Mouse (Mus musculus): ENCODE data around the gene Ttc28. TPM values are rescaled to one million over a fixed set of nuclear protein-coding genes. Genes with fewer than 3 reads are reported as not detected.

Ttc28 gene
- polyA plus RNA-seq, 1 experiment, result 5.5 TPM

DNA sequence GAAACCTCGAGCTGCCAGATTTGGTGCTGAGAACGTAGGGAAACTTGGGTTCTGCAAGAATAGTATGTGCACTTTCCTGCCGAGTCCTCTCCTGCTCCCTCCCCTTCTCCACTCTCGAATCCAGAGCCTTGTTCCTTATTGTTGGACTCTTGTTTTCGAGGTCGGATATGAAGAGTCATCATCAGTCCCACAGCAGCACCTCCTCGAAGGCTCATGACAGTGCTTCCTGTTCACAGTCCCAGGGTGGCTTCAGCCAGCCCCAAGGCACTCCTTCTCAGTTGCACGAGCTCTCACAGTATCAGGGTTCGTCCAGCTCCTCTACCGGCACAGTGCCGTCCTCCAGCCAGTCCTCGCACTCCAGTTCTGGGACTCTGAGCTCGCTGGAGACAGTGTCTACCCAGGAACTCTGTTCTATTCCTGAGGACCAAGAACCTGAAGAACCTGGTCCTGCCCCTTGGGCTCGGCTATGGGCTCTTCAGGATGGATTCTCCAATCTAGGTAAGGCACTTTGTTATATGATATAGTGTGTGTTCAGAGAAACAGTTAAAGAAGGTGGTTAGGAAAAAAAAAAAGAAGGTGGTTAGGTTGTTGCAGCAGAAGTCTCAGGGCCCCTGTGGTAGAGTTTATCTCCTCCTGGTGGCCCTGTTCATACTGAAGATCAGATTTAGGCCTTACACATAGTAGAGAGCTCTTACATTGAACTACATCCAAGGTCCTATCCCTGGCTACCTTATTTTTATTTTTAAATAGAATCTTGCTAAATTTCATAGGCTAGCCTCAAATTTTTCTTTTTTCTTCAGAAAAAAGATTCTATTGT is 38.3 kb upstream of the Ttc28 start:
- no peaks in the 10 kb centered on the region for H3K27me3 ChIP-seq (ENCODE audit: control insufficient read depth, insufficient read depth, low read length)
- H3K4me1 ChIP-seq (ENCODE audit: control insufficient read depth, insufficient read depth, low read length), result no peaks in the 10 kb centered on the region
- H3K4me3 ChIP-seq (replicated peaks; ENCODE audit: insufficient read depth, low read depth, low read length), result no peak overlapping the region
- no peak for TF ChIP-seq POLR2A (IDR thresholded peaks at IDR 0.05; ENCODE audit: borderline replicate concordance, insufficient read depth, low read length)
- TF ChIP-seq CTCF (IDR thresholded peaks at IDR 0.05; ENCODE audit: borderline replicate concordance, insufficient read depth, low read depth, low read length), result no peak
- H3K27ac ChIP-seq (ENCODE audit: insufficient read depth, low read length), result no peak overlapping the region
- WGBS, result 93% methylated on average over 14 of the region's 14 CpGs
- DNase-seq, result peak; percentile 10 to 11

DNA sequence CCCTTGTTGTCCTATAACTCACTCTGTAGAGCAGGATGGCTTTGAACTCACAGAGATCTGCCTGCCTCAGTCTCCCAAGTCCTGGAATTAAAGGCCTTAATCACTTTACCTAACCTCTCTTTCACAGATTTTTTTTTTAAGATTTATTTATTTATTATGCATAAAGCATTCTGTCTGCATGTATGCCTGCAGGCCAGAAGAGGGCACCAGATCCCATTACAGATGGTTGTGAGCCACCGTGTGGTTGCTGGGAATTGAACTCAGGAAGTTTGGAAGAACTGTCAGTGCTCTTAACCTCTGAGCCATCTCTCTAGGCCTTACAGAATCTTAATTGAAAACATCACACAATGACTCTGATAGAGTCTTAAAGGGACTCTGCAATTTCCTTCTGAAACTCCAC is 26.6 kb upstream of the Ttc28 start:
- Histone ChIP-seq H3K27ac (ENCODE audit: insufficient read depth, low read length) (no peak overlapping the region), H3K27me3 (ENCODE audit: control insufficient read depth, insufficient read depth, low read length) (no peaks in the 10 kb centered on the region), H3K4me3 (replicated peaks; ENCODE audit: insufficient read depth, low read depth, low read length) (no peak overlapping the region), H3K4me1 (ENCODE audit: control insufficient read depth, insufficient read depth, low read length) (no peaks in the 10 kb centered on the region)
- TF ChIP-seq POLR2A (IDR thresholded peaks at IDR 0.05; ENCODE audit: borderline replicate concordance, insufficient read depth, low read length) (no peak), CTCF (IDR thresholded peaks at IDR 0.05; ENCODE audit: borderline replicate concordance, insufficient read depth, low read depth, low read length) (no peak)
- 80% methylated on average over 1 of the region's 1 CpGs for WGBS
- DNase-seq, result no peak

DNA sequence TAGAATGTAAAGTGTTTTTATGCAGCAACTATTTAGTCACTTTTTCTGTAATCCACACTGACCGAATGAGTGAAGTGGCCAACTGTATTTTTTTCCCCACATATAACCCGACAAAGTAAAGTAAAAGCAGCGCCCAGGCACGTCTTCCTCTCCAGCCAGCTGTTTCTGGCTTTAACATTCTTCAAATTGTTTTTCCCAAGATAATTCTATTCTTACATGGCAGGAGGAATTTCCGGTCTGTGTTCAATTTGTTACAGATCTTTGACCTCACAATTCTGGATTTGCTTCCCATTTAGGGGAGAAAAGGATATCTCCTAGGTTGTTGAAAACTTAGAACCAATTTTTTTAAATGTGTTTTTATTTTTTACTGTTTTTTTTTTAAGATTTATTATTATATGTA is 22.5 kb upstream of the Ttc28 start:
- no peak for TF ChIP-seq POLR2A (IDR thresholded peaks at IDR 0.05; ENCODE audit: borderline replicate concordance, insufficient read depth, low read length)
- no peak for TF ChIP-seq CTCF (IDR thresholded peaks at IDR 0.05; ENCODE audit: borderline replicate concordance, insufficient read depth, low read depth, low read length)

DNA sequence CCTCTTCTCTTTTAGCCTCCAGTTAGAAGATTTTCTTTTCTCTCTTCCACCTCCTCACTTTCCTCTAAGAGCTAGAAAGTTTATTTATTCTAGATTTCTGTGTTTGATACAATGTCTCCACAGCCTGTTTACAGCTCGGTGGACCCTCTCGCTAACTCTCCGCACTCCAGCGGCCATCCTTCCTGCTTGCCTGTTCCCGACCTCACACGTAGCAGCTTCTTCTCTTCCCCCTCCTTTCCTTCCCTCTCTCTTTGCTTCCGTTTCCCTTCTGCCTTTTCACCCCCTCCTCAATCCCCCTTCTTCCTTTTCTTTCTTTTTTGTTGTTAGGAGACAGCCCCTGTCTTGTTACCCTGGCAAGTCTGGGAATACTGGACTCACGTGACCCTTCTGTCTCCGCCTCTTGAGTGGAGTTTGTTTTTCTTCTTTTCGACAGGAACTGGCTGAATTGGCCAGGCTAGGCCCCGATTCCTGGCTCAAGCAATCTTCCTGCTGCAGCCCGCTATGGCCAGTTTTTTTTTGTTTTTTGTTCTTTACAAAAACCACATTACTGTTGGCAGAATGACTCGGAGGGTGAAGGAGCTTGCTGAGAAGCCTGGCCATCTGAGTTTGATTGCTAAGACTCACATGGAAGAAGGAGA is 20.5 kb upstream of the Ttc28 start:
- TF ChIP-seq POLR2A (IDR thresholded peaks at IDR 0.05; ENCODE audit: borderline replicate concordance, insufficient read depth, low read length) (no peak), CTCF (IDR thresholded peaks at IDR 0.05; ENCODE audit: borderline replicate concordance, insufficient read depth, low read depth, low read length) (no peak)
- Histone ChIP-seq H3K27ac (ENCODE audit: insufficient read depth, low read length) (peak overlapping the region; percentile 28; the same call in 1 of the 2 replicates), H3K4me1 (ENCODE audit: control insufficient read depth, insufficient read depth, low read length) (no peaks in the 10 kb centered on the region), H3K4me3 (replicated peaks; ENCODE audit: insufficient read depth, low read depth, low read length) (peak overlapping the region; percentile 8), H3K27me3 (ENCODE audit: control insufficient read depth, insufficient read depth, low read length) (no peaks in the 10 kb centered on the region)
- WGBS, result 42% methylated on average over 13 of the region's 13 CpGs
- DNase-seq, result peak; percentile 11 to 39

More for the DNA sequence above, 22.5 kb upstream of the Ttc28 start:
- H3K4me1 ChIP-seq (ENCODE audit: control insufficient read depth, insufficient read depth, low read length), result no peaks in the 10 kb centered on the region
- H3K4me3 ChIP-seq (replicated peaks; ENCODE audit: insufficient read depth, low read depth, low read length), result no peak overlapping the region
- DNase-seq, result no peak
- no peaks in the 10 kb centered on the region for H3K27me3 ChIP-seq (ENCODE audit: control insufficient read depth, insufficient read depth, low read length)
- WGBS, result 93% methylated on average over 5 of the region's 5 CpGs
- H3K27ac ChIP-seq (ENCODE audit: insufficient read depth, low read length), result no peak overlapping the region

DNA sequence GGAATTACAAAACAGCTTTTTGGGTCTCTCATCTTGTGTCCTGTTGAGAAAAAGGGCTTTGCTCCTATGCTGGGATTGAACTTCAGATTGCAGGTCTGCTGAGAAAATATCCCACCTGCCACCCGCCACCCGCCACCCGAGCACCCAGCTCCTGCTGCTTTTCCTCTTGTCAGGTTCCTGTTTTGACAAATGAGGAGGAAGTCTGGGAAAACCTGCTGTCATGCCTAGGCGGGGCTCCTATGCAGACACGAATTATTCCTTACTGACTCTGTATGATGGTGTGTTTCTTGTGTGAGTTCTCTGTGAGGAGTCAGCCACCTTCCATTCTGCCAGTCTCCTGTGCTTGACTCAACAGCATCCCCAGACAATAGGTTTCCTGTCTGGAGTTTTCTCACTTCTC is 19.2 kb upstream of the Ttc28 start:
- H3K27ac ChIP-seq (ENCODE audit: insufficient read depth, low read length), result no peak overlapping the region
- no peaks in the 10 kb centered on the region for H3K4me1 ChIP-seq (ENCODE audit: control insufficient read depth, insufficient read depth, low read length)
- no peaks in the 10 kb centered on the region for H3K27me3 ChIP-seq (ENCODE audit: control insufficient read depth, insufficient read depth, low read length)
- no peak overlapping the region for H3K4me3 ChIP-seq (replicated peaks; ENCODE audit: insufficient read depth, low read depth, low read length)
- TF ChIP-seq POLR2A (IDR thresholded peaks at IDR 0.05; ENCODE audit: borderline replicate concordance, insufficient read depth, low read length) (no peak), CTCF (IDR thresholded peaks at IDR 0.05; ENCODE audit: borderline replicate concordance, insufficient read depth, low read depth, low read length) (no peak)
- 88% methylated on average over 5 of the region's 5 CpGs for WGBS
- no peak for DNase-seq

DNA sequence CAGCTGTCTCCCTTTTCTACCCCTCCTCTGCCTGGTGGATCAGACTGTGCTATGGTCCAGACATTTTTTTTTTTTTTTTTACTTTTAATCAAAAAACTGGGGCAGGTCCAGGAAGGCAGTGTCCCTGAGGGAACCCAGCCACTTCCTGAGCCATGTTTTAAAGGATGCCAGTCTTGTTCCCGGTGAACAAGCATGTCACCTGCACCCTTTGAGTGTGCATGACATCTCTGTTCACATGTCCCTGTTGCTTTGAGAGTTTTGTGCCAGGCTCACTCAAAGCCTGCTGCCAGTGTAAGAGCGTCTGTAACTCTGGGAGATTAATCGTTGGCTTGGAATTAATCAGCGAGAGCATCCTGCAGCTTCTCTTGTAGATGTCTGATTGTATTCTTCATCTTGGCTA is 11.1 kb upstream of the Ttc28 start:
- H3K27ac ChIP-seq (ENCODE audit: insufficient read depth, low read length), result no peak overlapping the region
- TF ChIP-seq POLR2A (IDR thresholded peaks at IDR 0.05; ENCODE audit: borderline replicate concordance, insufficient read depth, low read length), result no peak
- TF ChIP-seq CTCF (IDR thresholded peaks at IDR 0.05; ENCODE audit: borderline replicate concordance, insufficient read depth, low read depth, low read length), result no peak
- no peak for DNase-seq
- H3K4me1 ChIP-seq (ENCODE audit: control insufficient read depth, insufficient read depth, low read length), result no peaks in the 10 kb centered on the region; the same call in 1 of the 2 replicates
- WGBS, result 32% methylated on average over 4 of the region's 4 CpGs
- H3K27me3 ChIP-seq (ENCODE audit: control insufficient read depth, insufficient read depth, low read length), result no peaks in the 10 kb centered on the region
- H3K4me3 ChIP-seq (replicated peaks; ENCODE audit: insufficient read depth, low read depth, low read length), result no peak overlapping the region

DNA sequence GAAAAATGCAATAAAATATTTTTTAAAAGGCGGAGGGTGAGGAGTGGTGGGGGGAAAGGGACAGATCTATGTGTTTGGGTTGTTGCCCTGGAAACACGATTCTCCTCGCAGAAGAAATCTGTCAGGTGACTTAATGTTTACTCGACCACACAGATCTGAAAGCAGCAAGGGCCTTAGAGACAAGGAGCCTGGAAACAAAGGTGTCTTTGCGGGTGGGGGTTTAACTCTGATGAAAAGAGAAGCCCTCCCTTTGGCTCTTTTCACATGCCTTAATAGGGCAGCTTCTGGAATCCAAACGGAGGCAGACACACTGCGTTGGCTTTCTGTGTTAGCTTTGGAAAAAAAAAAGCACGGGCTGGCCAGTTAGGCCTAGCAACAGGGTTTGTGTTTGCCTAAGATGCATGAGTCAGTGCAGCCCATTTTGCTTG is 10.3 kb upstream of the Ttc28 start:
- no peaks in the 10 kb centered on the region; the same call in 1 of the 2 replicates for H3K4me1 ChIP-seq (ENCODE audit: control insufficient read depth, insufficient read depth, low read length)
- DNase-seq, result no peak
- WGBS, result 51% methylated on average over 8 of the region's 8 CpGs
- H3K4me3 ChIP-seq (replicated peaks; ENCODE audit: insufficient read depth, low read depth, low read length), result no peak overlapping the region
- TF ChIP-seq CTCF (IDR thresholded peaks at IDR 0.05; ENCODE audit: borderline replicate concordance, insufficient read depth, low read depth, low read length) (no peak), POLR2A (IDR thresholded peaks at IDR 0.05; ENCODE audit: borderline replicate concordance, insufficient read depth, low read length) (no peak)
- H3K27me3 ChIP-seq (ENCODE audit: control insufficient read depth, insufficient read depth, low read length), result no peaks in the 10 kb centered on the region
- no peak overlapping the region for H3K27ac ChIP-seq (ENCODE audit: insufficient read depth, low read length)

DNA sequence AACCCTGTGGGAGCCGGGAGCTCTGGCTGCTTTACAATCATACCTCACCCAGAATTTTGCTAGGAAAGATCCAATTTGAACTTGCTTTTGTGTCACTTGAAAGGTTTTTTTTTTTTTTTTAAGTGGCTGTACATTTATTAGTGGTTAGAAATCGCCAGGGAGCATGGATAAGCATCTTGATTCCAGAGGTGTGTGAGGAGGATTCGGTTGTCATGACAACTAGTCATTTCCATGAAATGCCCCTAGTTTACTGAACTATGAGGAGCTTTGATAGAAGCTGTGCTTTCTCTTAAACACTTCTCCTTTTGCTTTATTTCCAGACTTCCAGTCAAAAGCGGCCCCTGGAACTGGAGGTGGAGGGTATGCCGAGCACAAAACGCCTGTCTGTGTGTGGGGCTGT is 6.4 kb upstream of the Ttc28 start:
- H3K27me3 ChIP-seq (ENCODE audit: control insufficient read depth, insufficient read depth, low read length), result no peaks in the 10 kb centered on the region
- H3K4me3 ChIP-seq (replicated peaks; ENCODE audit: insufficient read depth, low read depth, low read length), result no peak overlapping the region
- WGBS, result 88% methylated on average over 6 of the region's 6 CpGs
- H3K27ac ChIP-seq (ENCODE audit: insufficient read depth, low read length), result no peak overlapping the region
- TF ChIP-seq CTCF (IDR thresholded peaks at IDR 0.05; ENCODE audit: borderline replicate concordance, insufficient read depth, low read depth, low read length) (no peak), POLR2A (IDR thresholded peaks at IDR 0.05; ENCODE audit: borderline replicate concordance, insufficient read depth, low read length) (no peak)
- DNase-seq, result no peak
- no peaks in the 10 kb centered on the region; the same call in 1 of the 2 replicates for H3K4me1 ChIP-seq (ENCODE audit: control insufficient read depth, insufficient read depth, low read length)
